Mouse (Mus musculus) hindlimb bud, embryonic 11.5 days (tissue): ENCODE results near the gene Rxfp2.
A peak's percentile ranks its signal among the peaks of the same experiment; 100 is the strongest.

Experiments
- DNase-seq: peaks from one replicate; pipeline ENCODE4 v3.0.0-alpha.2; 2012; ENCODE audit warnings: low read depth, low spot score; ENCODE audit errors: extremely low spot score

The Rxfp2 gene

DNA sequence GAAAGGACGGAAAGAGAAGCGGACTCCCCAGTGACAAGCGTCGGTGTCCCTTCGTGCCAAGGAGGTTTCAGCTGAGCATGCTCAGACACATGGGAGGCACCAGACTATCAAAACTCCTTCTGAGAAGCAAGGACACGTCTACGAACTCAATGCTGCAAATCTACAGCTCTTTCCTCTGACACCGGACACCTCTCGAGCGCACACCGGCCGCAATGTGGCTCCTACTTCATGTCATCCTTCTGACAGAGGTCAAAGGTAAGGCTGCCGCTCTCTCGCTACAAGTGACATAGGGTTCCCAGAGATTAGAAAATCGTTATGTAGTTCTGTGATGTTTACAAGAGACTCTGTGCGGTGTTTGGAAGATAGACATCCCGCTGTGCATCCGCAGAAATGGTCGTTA, at the start of gene Rxfp2:
TSS of gene Rxfp2 (plus strand) at position 20 of the 400 bp plus-strand sequence.
- DNase-seq, result no peak

DNA sequence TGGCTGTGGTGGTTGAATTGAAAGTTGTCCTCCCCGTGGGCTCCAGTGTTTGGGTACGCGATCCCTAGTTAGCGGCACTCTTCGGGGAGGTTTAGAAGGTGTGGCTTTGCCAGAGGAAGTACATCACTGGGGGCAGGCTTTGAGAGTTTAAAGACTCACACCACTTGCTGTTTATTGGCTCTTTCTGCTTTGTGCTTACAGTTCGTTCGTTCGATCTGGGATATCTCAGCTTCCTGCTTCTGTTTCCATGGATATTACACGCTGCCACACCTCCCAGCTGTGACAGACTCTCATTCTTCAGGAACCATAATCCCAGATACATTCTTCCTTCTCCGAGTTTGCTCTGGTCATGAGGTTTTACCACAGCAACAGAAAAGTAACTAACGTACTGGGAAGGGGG, 48.2 kb upstream of the Rxfp2 start:
- no peak for DNase-seq

DNA sequence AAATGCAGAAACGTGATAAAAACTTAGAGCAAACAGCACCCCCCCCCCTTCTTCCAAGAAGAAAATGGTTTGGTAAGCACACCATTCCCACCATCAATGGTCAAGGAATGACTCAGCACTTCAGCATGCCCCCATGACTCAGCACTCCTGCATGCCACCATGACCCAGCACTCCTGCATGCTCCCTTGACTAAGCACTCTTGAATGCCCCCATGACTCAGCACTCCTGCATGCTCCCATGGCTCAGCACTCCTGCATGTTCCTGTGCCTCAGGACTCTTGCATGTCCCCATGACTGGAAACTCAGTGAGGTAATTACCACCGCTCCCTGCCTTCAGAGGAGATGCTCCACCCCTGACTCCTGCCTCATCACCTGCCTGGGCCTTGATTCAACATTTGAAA, 41.4 kb upstream of the Rxfp2 start:
- no peak for DNase-seq

- DNase-seq, result no peak
These were observed 34.9 kb upstream of the Rxfp2 start for GRCm38 (mm10) chr5:149983621-149984020.

DNA sequence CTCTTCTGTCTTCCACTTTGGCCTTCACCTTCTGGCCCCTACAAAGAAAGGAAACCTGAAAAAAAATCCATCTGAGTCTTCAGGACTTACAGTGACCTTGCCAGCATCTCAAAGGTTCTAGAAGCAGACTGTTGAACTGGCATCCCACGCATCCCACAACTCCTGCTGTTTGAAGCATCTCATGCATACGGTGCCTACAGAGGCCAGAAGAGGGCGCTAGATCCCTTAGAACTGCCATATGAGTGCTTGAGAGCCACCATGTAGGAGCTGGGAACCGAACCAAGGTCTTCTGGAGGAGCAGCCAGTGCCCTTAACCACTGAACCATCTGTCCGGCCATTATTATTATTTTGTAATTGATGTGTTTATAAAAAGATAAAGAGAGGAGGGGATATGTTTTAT, 23.9 kb upstream of the Rxfp2 start:
- no peak for DNase-seq

GRCm38 (mm10) chr5:149996614-149997013, 21.9 kb upstream of the Rxfp2 start:
- no peak for DNase-seq

DNA sequence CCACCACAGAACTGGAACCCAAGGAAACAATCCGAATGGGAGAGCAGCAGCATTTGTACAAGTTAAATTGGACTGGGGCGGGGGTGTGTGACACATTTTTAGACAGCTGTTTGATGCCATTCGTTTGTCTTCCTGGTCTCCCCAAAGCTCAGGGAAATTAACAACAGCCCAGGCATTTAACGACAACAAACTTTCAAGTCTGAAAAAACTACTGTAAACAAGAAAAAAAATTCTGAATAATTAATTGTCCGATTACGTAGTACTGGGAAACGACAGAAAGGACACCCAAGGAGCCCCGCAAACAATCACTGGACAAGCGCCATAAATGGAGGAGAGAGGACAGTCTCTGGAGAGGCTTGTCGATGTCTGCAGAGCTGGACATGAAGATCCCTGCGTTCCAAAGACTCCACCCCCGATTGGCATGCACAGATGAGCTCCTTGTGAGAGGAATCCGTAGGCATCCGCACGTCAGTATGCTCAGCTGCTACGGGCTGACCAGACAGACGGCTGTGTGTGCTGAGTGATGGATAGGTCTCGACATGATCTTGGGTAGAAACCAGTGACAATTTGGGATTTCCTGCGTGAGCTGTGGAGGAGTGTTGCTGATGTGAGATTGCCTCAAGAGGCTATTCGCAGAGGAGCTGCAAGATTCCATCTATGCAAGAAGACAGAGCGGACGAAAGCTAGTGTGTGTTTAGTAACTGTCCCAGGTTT, 21.0 kb upstream of the Rxfp2 start:
- DNase-seq, result no peak

DNA sequence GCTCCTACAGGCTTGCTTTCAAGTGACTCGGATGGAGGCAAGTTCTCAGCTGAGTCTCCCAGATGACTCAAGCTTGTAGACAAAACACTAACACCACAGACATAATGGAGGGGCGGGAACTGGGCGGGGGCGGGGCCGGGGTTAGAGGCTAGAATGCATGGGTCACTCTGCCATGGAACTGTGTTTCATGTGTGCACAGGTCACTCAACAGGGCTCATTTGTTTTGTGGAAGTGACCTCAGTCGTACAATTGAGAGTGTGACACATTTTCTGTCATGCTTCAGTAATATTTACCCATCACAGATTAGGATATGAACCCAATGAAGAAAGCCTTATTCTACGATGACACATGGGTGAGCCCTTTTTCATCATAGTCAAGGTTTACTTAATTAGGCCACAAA, 20.2 kb upstream of the Rxfp2 start:
- no peak for DNase-seq

- no peak for DNase-seq
These were observed 13.1 kb upstream of the Rxfp2 start for GRCm38 (mm10) chr5:150005355-150005754.

DNA sequence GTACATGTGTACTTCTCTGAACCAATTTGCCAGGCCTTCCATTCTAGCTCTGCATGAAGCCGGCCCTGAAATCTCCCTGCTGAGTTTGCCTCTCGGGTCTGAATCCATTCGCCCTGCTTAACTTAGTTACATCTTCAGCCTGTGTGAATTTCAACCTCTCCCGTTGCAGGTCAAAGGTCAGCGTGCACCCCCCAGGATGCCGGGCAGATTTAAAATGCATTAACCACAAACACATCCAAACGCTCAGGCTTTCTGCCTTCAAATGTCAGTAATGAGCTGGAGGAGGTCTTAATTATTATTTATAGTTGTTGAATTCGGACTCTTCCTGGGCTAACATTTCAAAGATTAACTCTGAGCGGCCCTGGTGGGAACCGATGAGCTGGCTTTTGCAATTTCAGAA, 1.6 kb upstream of the Rxfp2 start:
- peak; percentile 69 for DNase-seq

DNA sequence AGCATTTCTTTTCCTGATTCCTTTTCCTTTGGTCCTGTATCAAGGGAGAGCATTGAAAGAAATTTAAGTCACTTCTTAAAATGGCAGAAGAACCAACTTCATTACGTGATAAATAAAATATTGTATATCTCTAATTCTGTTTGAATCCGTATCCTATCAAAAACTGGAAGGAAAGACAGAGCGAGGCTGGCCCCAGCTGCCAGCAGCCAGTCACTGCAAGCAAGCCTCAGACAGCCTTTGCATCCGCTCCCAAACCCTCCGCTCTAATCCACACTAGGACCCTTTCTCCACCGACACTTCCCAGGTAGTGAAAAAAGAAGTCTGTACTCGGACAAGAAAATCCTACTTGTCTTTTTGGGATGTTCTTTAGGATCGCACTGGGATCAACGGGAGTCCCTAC, 803 bp upstream of the Rxfp2 start:
- DNase-seq, result no peak

GRCm38 (mm10) chr5:150020851-150021250, 2.4 kb downstream of the Rxfp2 start:
- DNase-seq, result peak; percentile 84

DNA sequence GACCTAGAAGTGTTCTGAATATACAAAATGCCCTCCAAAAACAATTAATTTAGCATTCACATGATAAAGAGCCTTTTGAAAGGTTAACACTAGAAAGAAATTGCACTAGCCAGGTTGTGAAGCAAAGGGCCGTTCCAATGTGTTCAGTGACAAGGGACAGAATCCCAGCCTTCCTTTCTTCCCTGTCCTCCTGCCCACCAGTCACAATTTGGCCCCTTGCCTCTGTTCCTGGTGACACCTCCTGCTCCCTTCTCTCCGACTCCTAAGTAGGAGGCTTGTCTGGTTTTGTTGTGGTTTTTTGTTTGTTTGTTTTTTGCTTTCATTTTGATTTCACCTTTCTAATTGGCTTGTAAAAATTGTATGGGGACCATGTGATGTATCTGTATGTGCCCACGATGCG, 3.3 kb downstream of the Rxfp2 start:
- no peak for DNase-seq

DNA sequence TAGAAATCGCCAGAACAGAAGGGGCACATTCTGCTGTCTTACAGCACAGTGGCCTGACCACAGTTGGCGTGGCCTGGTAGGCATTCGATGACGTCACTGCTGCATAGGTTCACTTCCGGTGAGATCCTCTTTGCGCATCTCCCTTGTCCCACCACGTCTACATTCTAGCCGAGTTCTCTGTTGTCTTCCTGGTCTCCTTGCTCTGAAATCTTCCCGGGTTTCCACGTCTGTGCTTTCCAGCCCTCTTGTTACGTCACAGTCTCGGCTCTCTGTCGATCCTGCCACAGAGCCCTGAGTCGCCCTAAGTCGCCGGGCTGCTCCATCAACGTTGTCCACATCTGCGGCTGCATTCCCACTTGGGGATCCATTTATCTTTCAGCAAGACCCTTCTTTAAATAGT, 4.1 kb downstream of the Rxfp2 start:
- DNase-seq, result no peak

GRCm38 (mm10) chr5:150023476-150023875, 5.0 kb downstream of the Rxfp2 start:
- DNase-seq, result no peak

DNA sequence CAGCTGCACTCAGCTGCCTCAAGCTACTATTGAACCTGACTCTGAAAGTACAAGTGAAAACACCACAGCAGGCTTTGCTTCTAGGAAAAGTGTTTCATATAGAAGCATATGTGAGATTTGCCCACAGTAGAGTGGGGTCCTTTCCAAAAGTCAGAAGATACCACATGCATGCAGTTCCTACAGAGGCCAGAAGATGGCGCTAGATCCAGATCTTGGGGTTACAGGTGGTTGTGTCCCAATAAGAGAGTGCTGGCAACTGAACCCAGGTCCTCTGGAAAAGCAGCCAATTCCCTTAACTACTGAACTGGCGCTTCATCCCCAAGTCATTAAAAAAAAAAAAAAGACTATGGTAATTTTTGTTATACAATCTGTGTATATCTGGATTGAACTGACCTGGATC, 5.7 kb downstream of the Rxfp2 start:
- DNase-seq, result no peak

DNA sequence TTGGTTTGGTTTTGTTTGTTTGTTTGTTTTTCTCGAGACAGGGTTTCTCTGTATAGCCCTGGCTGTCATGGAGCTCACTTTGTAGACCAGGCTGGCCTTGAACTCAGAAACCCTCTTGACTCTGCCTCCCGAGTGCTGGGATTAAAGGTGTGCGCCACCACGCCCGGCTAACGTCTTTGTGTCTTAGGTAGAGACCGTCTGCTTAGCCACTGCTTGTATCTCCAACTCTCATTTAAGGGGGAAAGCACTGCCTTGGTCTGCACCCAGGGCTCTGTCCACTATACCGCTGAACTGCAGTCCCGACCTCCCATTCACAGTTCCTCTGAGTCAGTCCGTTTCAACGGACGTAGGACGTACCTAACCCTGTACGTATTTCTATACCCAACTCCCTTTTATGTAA, 6.4 kb downstream of the Rxfp2 start:
- no peak for DNase-seq

DNA sequence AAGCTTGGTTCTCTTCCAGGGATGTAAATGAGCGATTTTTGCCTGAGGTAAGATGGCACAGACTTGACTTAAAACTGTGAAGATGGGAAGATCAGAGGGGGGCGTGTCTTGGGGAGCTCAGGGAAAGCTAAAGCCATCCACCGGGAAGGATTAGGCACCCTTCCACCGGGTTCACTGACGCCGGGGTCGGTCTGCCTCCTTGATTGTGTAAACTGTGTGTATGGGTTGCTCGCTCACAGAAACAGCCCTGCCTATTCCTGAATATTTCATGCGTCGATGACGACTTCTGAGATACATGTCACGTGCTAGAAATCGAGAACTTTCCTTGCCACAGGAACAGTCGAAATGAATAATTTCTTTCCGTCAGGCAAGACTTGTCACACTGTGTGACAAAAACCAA, 6.9 kb downstream of the Rxfp2 start:
- DNase-seq, result no peak

GRCm38 (mm10) chr5:150026509-150027087, 8.1 kb downstream of the Rxfp2 start:
- no peak for DNase-seq

DNA sequence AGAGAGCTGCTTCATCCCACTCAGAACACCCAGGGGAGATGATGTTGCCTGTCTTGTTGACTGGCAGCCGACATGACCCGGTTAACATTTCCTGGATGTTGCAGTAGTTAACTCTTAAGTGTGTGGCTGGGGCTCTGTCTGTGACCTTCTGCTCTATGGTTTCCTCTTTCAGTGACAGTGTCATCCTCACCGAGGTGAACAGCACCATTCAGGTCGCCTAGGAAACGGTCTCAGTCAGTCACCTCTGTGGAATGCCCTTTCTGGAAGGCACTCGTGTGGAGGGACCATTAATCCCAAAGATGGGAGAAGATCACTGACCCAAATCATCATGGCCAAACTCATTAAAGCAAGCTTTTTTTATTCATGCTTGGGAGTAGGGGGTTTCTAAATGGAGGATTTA, 12.7 kb downstream of the Rxfp2 start:
- no peak for DNase-seq

- no peak for DNase-seq
These were observed 13.2 kb downstream of the Rxfp2 start for GRCm38 (mm10) chr5:150031634-150032033.

DNA sequence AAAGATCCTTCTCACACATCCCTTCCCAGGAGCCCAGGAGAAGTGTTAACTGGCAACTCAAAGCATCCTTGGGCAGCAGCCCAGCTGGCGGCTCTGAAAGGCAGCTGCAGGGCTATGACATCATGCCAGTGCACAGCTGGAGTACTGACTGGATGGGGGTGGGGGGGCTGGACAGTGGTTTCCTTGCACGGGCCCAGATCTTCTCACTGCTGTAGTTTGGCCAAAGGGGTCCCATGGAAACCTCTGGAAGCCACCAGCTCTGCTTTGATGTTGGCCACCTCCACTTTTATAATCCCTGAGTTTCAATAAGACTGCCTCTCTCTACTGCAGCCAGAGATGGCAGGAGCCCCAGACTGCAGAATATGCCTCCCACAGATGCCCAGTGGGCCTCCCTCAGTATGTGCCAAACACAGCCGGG, 13.6 kb downstream of the Rxfp2 start:
- no peak for DNase-seq

DNA sequence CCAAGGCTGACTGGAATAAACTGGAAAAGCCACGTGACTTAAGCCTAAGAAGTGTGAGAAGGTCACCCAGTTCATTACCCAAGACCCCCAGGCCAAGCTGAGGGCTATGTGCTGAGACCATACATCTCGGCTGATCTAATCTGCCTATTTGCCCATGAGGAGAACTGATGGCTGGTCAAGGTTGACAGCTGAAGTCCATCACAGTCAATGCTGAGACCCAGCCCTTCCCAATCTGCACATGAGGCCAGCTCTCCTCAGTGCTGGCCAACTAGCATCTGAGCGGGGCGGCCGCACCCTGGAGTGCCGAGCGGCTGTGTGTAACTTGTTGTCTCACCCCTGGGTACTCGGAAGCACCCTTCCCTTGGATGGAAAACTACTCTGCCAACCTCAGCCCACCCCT, 17.8 kb downstream of the Rxfp2 start:
- no peak for DNase-seq
